Mouse (Mus musculus): Measurements from ENCODE around the gene Dennd2c. TPM values are rescaled to one million over a fixed set of nuclear protein-coding genes. Genes with fewer than 3 reads are reported as not detected.

Gene Dennd2c
- total and polyA plus RNA-seq, 2 experiments from 2014 or later = 0.58 to 1.5 TPM

DNA sequence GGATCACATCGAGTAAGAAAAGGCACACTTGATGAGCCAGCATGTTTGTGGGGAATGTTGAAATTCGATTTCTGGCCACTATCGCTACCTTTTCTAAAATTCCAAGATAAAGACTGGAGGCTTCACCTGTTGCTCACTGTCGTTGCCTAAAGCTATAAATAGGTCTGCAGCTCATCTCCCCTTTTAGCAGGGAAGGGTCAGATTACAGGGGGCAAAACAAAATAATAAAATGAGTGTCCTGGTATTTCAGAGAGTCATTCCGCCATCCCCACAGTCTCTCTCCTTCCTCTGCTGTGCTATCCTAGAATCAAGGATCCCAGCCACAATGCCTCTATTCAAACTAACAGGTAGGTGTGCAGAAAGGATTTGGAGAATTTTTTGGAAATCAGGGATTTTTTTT lies 28.6 kb upstream of the Dennd2c start, which contains the start of gene Ampd1:
Ampd1 (plus strand) TSS at position 244 of the 400 bp plus-strand sequence.
- Histone ChIP-seq H3K27me3 (ENCODE audit: insufficient read depth, low read length) (no peaks in the 10 kb centered on the region), H3K36me3 (ENCODE audit: insufficient read depth) (peaks cover 7% of the 10 kb centered on the region; the same call in 1 of the 2 replicates), H3K4me2 (ENCODE audit: low read depth) (no peak within 1 kb of the TSS), H3K4me3 (ENCODE audit: low read depth, low read length) (no peak within 1 kb of the TSS), H3K9ac (no peak within 1 kb of the TSS), H3K4me1 (ENCODE audit: insufficient read depth) (no peaks in the 10 kb centered on the region), H3K27ac (ENCODE audit: low read depth, low read length) (no peak within 1 kb of the TSS), H3K9me3 (ENCODE audit: low read length) (no peaks in the 10 kb centered on the region)
- no peak for TF ChIP-seq CTCF (IDR thresholded peaks at IDR 0.05; ENCODE audit: low read depth)
- DNase-seq (no peak), ATAC-seq (no peak)
- 79% methylated on average over 5 of the region's 5 CpGs for WGBS

- WGBS = 92% methylated on average over 9 of the region's 9 CpGs
- Histone ChIP-seq H3K27me3 (ENCODE audit: insufficient read depth, low read length) (no peaks in the 10 kb centered on the region), H3K27ac (ENCODE audit: low read depth, low read length) (no peak overlapping the region), H3K9me3 (ENCODE audit: low read length) (no peaks in the 10 kb centered on the region), H3K4me3 (ENCODE audit: low read depth, low read length) (no peak overlapping the region), H3K4me1 (ENCODE audit: insufficient read depth) (no peaks in the 10 kb centered on the region), H3K4me2 (ENCODE audit: low read depth) (no peak overlapping the region), H3K9ac (no peak overlapping the region), H3K36me3 (ENCODE audit: insufficient read depth) (no peaks in the 10 kb centered on the region)
- ATAC-seq (no peak), DNase-seq (no peak)
- TF ChIP-seq CTCF (IDR thresholded peaks at IDR 0.05; ENCODE audit: low read depth) = no peak
These were observed 26.5 kb upstream of the Dennd2c start for GRCm38 (mm10) chr3:103075871-103076270.

DNA sequence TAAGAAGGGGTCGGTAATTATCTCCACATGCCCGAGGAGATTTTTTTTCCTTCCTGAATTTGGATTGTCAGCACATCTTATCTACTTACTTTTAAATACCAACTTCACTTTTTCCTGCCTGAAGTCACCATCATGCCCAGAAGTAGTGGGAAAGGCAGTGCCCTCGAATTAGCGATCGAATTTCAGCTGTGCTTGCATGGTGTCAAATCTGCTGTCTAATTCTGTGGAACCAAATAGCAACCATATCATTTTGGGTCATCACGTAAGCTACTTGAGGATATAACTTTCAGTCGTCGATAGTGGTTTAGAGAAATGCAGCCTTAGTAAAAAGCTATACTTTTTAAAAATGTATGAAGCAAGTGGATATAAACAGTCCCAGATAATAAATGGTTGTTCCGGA lies 25.9 kb upstream of the Dennd2c start:
- no peak overlapping the region for H3K4me3 ChIP-seq (ENCODE audit: low read depth, low read length)
- ATAC-seq = no peak
- 90% methylated on average over 9 of the region's 9 CpGs for WGBS
- H3K9me3 ChIP-seq (ENCODE audit: low read length) = no peaks in the 10 kb centered on the region
- TF ChIP-seq CTCF (IDR thresholded peaks at IDR 0.05; ENCODE audit: low read depth) = no peak
- H3K9ac ChIP-seq = no peak overlapping the region
- H3K36me3 ChIP-seq (ENCODE audit: insufficient read depth) = no peaks in the 10 kb centered on the region
- no peak for DNase-seq
- no peak overlapping the region for H3K4me2 ChIP-seq (ENCODE audit: low read depth)
- H3K4me1 ChIP-seq (ENCODE audit: insufficient read depth) = no peaks in the 10 kb centered on the region
- H3K27me3 ChIP-seq (ENCODE audit: insufficient read depth, low read length) = no peaks in the 10 kb centered on the region
- no peak overlapping the region for H3K27ac ChIP-seq (ENCODE audit: low read depth, low read length)

DNA sequence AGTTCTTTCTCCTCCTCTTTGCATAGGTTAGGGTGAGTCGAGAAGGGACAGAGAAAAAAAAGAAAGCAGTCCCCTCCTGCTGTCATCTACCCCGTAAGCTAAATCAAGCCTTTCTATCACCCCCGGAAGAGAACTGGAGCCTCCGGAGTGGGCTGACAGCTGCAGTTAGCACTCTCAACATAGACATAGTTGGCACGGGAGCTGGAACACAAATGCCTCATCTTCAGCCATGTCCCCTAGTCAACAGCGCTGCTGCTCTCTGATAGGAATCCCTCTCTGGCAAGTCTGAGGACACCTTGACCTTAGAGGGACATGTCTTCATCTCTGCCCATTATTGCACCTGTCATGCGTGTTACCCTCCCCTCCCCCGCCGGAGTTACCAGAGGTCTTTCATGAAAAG lies 23.1 kb upstream of the Dennd2c start:
- TF ChIP-seq CTCF (IDR thresholded peaks at IDR 0.05; ENCODE audit: low read depth) = no peak
- Histone ChIP-seq H3K27ac (ENCODE audit: low read depth, low read length) (no peak overlapping the region), H3K36me3 (ENCODE audit: insufficient read depth) (no peaks in the 10 kb centered on the region), H3K27me3 (ENCODE audit: insufficient read depth, low read length) (no peaks in the 10 kb centered on the region), H3K9ac (no peak overlapping the region), H3K4me1 (ENCODE audit: insufficient read depth) (no peaks in the 10 kb centered on the region), H3K9me3 (ENCODE audit: low read length) (no peaks in the 10 kb centered on the region), H3K4me3 (ENCODE audit: low read depth, low read length) (no peak overlapping the region), H3K4me2 (ENCODE audit: low read depth) (no peak overlapping the region)
- WGBS = 84% methylated on average over 9 of the region's 9 CpGs
- ATAC-seq = no peak
- no peak for DNase-seq

- TF ChIP-seq CTCF (IDR thresholded peaks at IDR 0.05; ENCODE audit: low read depth) = no peak
- no peak for DNase-seq
- Histone ChIP-seq H3K4me3 (ENCODE audit: low read depth, low read length) (no peak overlapping the region), H3K9ac (no peak overlapping the region), H3K27ac (ENCODE audit: low read depth, low read length) (no peak overlapping the region), H3K4me1 (ENCODE audit: insufficient read depth) (no peaks in the 10 kb centered on the region), H3K36me3 (ENCODE audit: insufficient read depth) (no peaks in the 10 kb centered on the region), H3K4me2 (ENCODE audit: low read depth) (no peak overlapping the region), H3K27me3 (ENCODE audit: insufficient read depth, low read length) (no peaks in the 10 kb centered on the region), H3K9me3 (ENCODE audit: low read length) (no peaks in the 10 kb centered on the region)
- ATAC-seq = 0 out of 2 replicates have a peak, but pooled peaks have one; percentile 18
- WGBS = 59% methylated on average over 11 of the region's 11 CpGs
These were observed 21.4 kb upstream of the Dennd2c start for GRCm38 (mm10) chr3:103081051-103081450.

DNA sequence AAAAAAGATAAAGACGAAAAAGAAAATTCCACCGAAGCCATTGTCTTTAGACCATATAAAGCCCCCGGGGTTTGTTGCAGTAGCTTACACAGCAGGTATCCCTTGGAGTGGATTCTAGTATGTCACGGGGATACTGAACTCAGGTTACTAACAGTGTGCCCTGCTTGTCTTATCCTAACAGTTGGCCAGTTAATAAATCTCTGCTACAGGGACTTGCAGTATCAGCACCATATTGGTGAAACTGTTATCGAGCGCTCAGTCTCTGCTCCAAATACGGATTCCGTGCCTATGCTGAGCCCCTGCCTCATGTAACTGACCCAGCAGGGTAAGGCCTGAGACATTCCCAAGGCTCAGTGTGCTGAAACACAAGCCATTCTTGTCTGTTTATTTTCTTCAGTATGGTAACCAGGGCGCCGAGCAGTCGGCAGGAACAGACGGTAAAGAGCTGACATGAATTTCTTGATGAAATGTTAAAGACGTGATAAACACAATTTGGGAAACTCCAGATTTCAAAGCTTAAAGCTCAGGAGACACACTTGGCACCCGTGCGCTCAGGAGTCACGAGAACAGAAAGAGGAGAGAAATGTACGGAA lies 20.4 kb upstream of the Dennd2c start:
- no peaks in the 10 kb centered on the region for H3K36me3 ChIP-seq (ENCODE audit: insufficient read depth)
- no peaks in the 10 kb centered on the region for H3K27me3 ChIP-seq (ENCODE audit: insufficient read depth, low read length)
- H3K4me2 ChIP-seq (ENCODE audit: low read depth) = no peak overlapping the region
- WGBS = 83% methylated on average over 17 of the region's 17 CpGs
- peak; percentile 43 for DNase-seq
- TF ChIP-seq CTCF (IDR thresholded peaks at IDR 0.05; ENCODE audit: low read depth) = no peak
- H3K4me3 ChIP-seq (ENCODE audit: low read depth, low read length) = no peak overlapping the region
- ATAC-seq = peak; percentile 66
- H3K4me1 ChIP-seq (ENCODE audit: insufficient read depth) = no peaks in the 10 kb centered on the region
- no peak overlapping the region for H3K9ac ChIP-seq
- H3K27ac ChIP-seq (ENCODE audit: low read depth, low read length) = no peak overlapping the region
- no peaks in the 10 kb centered on the region for H3K9me3 ChIP-seq (ENCODE audit: low read length)

DNA sequence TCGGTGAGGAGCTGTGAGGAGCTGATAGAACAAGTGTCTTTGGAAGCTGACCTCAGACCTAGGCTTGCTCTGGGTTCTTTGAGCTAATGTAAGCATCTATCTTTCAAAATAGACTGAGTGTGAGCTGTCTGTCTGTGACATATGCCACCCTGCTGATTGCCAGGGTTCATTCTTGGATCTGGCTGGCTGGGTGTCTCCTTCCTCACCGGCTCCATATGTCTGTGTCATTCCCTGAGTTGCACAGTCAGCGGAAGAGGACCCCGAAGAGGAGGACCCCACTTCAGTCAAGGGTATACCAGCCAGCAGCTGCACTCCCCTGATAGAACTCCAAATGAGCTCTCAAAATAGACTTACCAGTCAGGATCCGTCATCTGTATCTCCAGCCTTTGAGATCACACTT lies 19.6 kb upstream of the Dennd2c start:
- no peaks in the 10 kb centered on the region for H3K27me3 ChIP-seq (ENCODE audit: insufficient read depth, low read length)
- H3K36me3 ChIP-seq (ENCODE audit: insufficient read depth) = no peaks in the 10 kb centered on the region
- H3K9ac ChIP-seq = no peak overlapping the region
- WGBS = 81% methylated on average over 5 of the region's 5 CpGs
- H3K4me3 ChIP-seq (ENCODE audit: low read depth, low read length) = no peak overlapping the region
- H3K4me2 ChIP-seq (ENCODE audit: low read depth) = no peak overlapping the region
- no peak overlapping the region for H3K27ac ChIP-seq (ENCODE audit: low read depth, low read length)
- H3K4me1 ChIP-seq (ENCODE audit: insufficient read depth) = no peaks in the 10 kb centered on the region
- ATAC-seq (peak; percentile 56; the same call in 1 of the 2 replicates), DNase-seq (no peak)
- H3K9me3 ChIP-seq (ENCODE audit: low read length) = no peaks in the 10 kb centered on the region
- TF ChIP-seq CTCF (IDR thresholded peaks at IDR 0.05; ENCODE audit: low read depth) = no peak
